In genomic region chr3:154093745-154094322, GRCm38 (mm10) we compare ENCODE assay signal across 16 mouse cellular contexts.
A peak's percentile ranks its signal among the peaks of the same experiment; 100 is the strongest.
DNase-seq lines count a peak whose midpoint lies in the region; ATAC-seq lines count a peak whose summit lies in the region.
"Had no signal": no experiment of that assay in that cellular context is flagged by ENCODE, and none has a peak within 500 bp of the region (broad histone marks: within the 10 kb centered on the region; RNA-seq: fewer than 3 reads in every experiment).

No protein-coding gene starts in this region.

- no peaks in the 10 kb centered on the region for H3K36me3 ChIP-seq in hindbrain, embryonic 16.5 days (ENCODE audit: control insufficient read depth, insufficient read depth, low read length)
- H3K36me3 ChIP-seq in hindbrain, embryonic 10.5 days: no peaks in the 10 kb centered on the region
- no peaks in the 10 kb centered on the region for H3K36me3 ChIP-seq in midbrain, embryonic 10.5 days
- no peaks in the 10 kb centered on the region for H3K36me3 ChIP-seq in midbrain, embryonic 14.5 days (ENCODE audit: control insufficient read depth, insufficient read depth, low read length)
- H3K36me3 ChIP-seq: hindbrain, embryonic 12.5 days; stomach, embryonic 15.5 days had no signal

- H3K4me3 ChIP-seq in hindbrain, embryonic 16.5 days (ENCODE audit: low read length): no peak overlapping the region
- H3K4me3 ChIP-seq in hindbrain, embryonic 10.5 days: no peak overlapping the region
- no peak overlapping the region for H3K4me3 ChIP-seq in midbrain, embryonic 10.5 days
- no peak overlapping the region for H3K4me3 ChIP-seq in midbrain, embryonic 14.5 days (replicated peaks; ENCODE audit: low read depth, low read length)
- H3K4me3 ChIP-seq: hindbrain, embryonic 12.5 days; stomach, embryonic 15.5 days had no signal

- ATAC-seq in hindbrain, embryonic 16.5 days: peak; percentile 32; the same call in 1 of the 2 replicates
- no peak for ATAC-seq in midbrain, embryonic 14.5 days (ENCODE audit: low FRiP score, low TSS enrichment)
- ATAC-seq in granulocyte monocyte progenitor cell, adult 5-6 weeks (replicated peaks; ENCODE audit: poor library complexity, severe bottlenecking): peak; percentile 38; the same call in 1 of the 2 replicates
- ATAC-seq: intestine, embryonic 16.5 days; lung, postnatal 0 days had no signal

- 70% methylated on average over 8 of the region's 8 CpGs for WGBS in hindbrain, embryonic 16.5 days
- WGBS in hindbrain, embryonic 10.5 days: 71% methylated on average over 8 of the region's 8 CpGs
- WGBS in midbrain, embryonic 10.5 days: 62% methylated on average over 8 of the region's 8 CpGs
- 58% methylated on average over 8 of the region's 8 CpGs for WGBS in midbrain, embryonic 14.5 days

- DNase-seq in hindbrain, embryonic 10.5 days (ENCODE audit: low spot score): no peak
- no peak for DNase-seq in midbrain, embryonic 10.5 days (ENCODE audit: low spot score)
- DNase-seq in midbrain, embryonic 14.5 days: no peak
- DNase-seq in yolk sac, embryonic 10.5 days (ENCODE audit: low spot score): peak; percentile 6
- no peak for DNase-seq in gastrocnemius, adult 18-20 months (ENCODE audit: low spot score)
- DNase-seq: cerebellum, adult 9-11 months; gastrocnemius, postnatal 14 days; right cerebral cortex, postnatal 14 days; thymus, adult 2 months had no signal

- H3K9ac ChIP-seq in hindbrain, embryonic 16.5 days (ENCODE audit: low read depth, low read length): no peak overlapping the region
- H3K9ac ChIP-seq in midbrain, embryonic 14.5 days (replicated peaks; ENCODE audit: low read length): no peak overlapping the region
- H3K9ac ChIP-seq: hindbrain, embryonic 12.5 days; liver, embryonic 14.5 days; stomach, embryonic 15.5 days had no signal

- no peak overlapping the region for H3K27ac ChIP-seq in hindbrain, embryonic 16.5 days (ENCODE audit: low read depth, low read length)
- H3K27ac ChIP-seq in hindbrain, embryonic 10.5 days: no peak overlapping the region; the same call in 1 of the 2 replicates
- H3K27ac ChIP-seq in midbrain, embryonic 10.5 days (replicated peaks): peak overlapping the region; percentile 6; the same call in 1 of the 2 replicates
- H3K27ac ChIP-seq in midbrain, embryonic 14.5 days (replicated peaks; ENCODE audit: low read depth, low read length): no peak overlapping the region
- H3K27ac ChIP-seq: hindbrain, embryonic 12.5 days; stomach, embryonic 15.5 days had no signal

- H3K4me2 ChIP-seq in hindbrain, embryonic 16.5 days (ENCODE audit: low read length): no peak overlapping the region
- no peak overlapping the region for H3K4me2 ChIP-seq in midbrain, embryonic 14.5 days (ENCODE audit: low read length)
- H3K4me2 ChIP-seq: hindbrain, embryonic 12.5 days had no signal

- peaks cover 14% of the 10 kb centered on the region for H3K4me1 ChIP-seq in hindbrain, embryonic 16.5 days (ENCODE audit: control insufficient read depth, insufficient read depth, low read depth, low read length)
- H3K4me1 ChIP-seq in hindbrain, embryonic 10.5 days (replicated peaks): peaks cover 25% of the 10 kb centered on the region
- peaks cover 19% of the 10 kb centered on the region for H3K4me1 ChIP-seq in midbrain, embryonic 10.5 days
- H3K4me1 ChIP-seq in midbrain, embryonic 14.5 days (ENCODE audit: control insufficient read depth, insufficient read depth, low read length): 0 out of 2 replicates have a peak, but pooled peaks cover 3% of the 10 kb centered on the region

- no peaks in the 10 kb centered on the region for H3K9me3 ChIP-seq in hindbrain, embryonic 16.5 days (ENCODE audit: control insufficient read depth, low read length)
- H3K9me3 ChIP-seq in hindbrain, embryonic 10.5 days: 0 out of 2 replicates have a peak, but pooled peaks cover 3% of the 10 kb centered on the region
- no peaks in the 10 kb centered on the region for H3K9me3 ChIP-seq in midbrain, embryonic 10.5 days (replicated peaks)
- H3K9me3 ChIP-seq in midbrain, embryonic 14.5 days (ENCODE audit: control insufficient read depth, low read length): no peaks in the 10 kb centered on the region
- H3K9me3 ChIP-seq: hindbrain, embryonic 12.5 days; stomach, embryonic 15.5 days had no signal

- no peaks in the 10 kb centered on the region for H3K27me3 ChIP-seq in hindbrain, embryonic 16.5 days (replicated peaks; ENCODE audit: control insufficient read depth, insufficient read depth, low read length)
- H3K27me3 ChIP-seq in hindbrain, embryonic 10.5 days (ENCODE audit: insufficient read depth, poor library complexity, severe bottlenecking): no peaks in the 10 kb centered on the region
- no peaks in the 10 kb centered on the region for H3K27me3 ChIP-seq in midbrain, embryonic 10.5 days (ENCODE audit: low read depth, poor library complexity, severe bottlenecking)
- H3K27me3 ChIP-seq in midbrain, embryonic 14.5 days (ENCODE audit: control insufficient read depth, insufficient read depth, low read length): no peaks in the 10 kb centered on the region
- H3K27me3 ChIP-seq: stomach, embryonic 15.5 days had no signal
